Mouse (Mus musculus): ENCODE results near the gene Rev1. TPM values are rescaled to one million over a fixed set of nuclear protein-coding genes. Genes with fewer than 3 reads are reported as not detected.

The Rev1 gene
- polyA plus RNA-seq, 1 experiment = 7.4 TPM

GRCm38 (mm10) chr1:38141371-38141770, 11.8 kb upstream of the Rev1 start:
- Histone ChIP-seq H3K36me3 (ENCODE audit: control insufficient read depth, insufficient read depth, low read length) (no peaks in the 10 kb centered on the region), H3K27ac (ENCODE audit: insufficient read depth, low read length) (no peak overlapping the region), H3K4me1 (ENCODE audit: control insufficient read depth, insufficient read depth, insufficient read length) (peaks cover 8% of the 10 kb centered on the region; the same call in 1 of the 2 replicates), H3K27me3 (ENCODE audit: control insufficient read depth, insufficient read depth, low read length) (no peaks in the 10 kb centered on the region), H3K4me3 (ENCODE audit: extremely low read depth, insufficient read depth, insufficient read length) (no peak overlapping the region)
- TF ChIP-seq CTCF (IDR thresholded peaks at IDR 0.05; ENCODE audit: extremely low read depth, insufficient read depth, insufficient read length, insufficient replicate concordance) (no peak), POLR2A (IDR thresholded peaks at IDR 0.05; ENCODE audit: low read depth, low read length) (no peak)
- DNase-seq (ENCODE audit: low read depth in 1 of 2, low spot score in 2 of 2) = no peak
- 83% methylated on average over 1 of the region's 1 CpGs for WGBS

DNA sequence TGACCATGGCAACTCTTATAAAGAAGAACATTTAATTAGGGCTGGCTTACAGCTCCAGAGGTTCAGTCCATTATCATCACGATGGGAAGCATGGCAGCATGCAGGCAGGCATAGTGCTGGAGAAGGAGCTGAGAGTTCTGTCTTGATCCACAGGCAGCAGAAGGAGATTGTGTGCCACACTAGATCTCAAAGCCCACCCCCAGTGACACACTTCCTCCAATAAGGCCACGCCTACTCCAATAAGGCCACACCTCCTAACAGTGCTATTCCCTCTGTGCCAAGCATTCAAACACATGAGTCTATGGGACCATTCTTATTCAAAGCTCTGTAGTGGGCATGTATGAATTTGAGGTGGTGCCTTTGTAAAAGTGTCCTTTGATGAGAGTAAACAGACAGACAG, 11.3 kb upstream of the Rev1 start:
- H3K4me1 ChIP-seq (ENCODE audit: control insufficient read depth, insufficient read depth, insufficient read length) = peaks cover 8% of the 10 kb centered on the region; the same call in 1 of the 2 replicates
- no peaks in the 10 kb centered on the region for H3K27me3 ChIP-seq (ENCODE audit: control insufficient read depth, insufficient read depth, low read length)
- 85% methylated on average over 2 of the region's 2 CpGs for WGBS
- H3K4me3 ChIP-seq (ENCODE audit: extremely low read depth, insufficient read depth, insufficient read length) = no peak overlapping the region
- TF ChIP-seq POLR2A (IDR thresholded peaks at IDR 0.05; ENCODE audit: low read depth, low read length) = no peak
- no peak for TF ChIP-seq CTCF (IDR thresholded peaks at IDR 0.05; ENCODE audit: extremely low read depth, insufficient read depth, insufficient read length, insufficient replicate concordance)
- H3K36me3 ChIP-seq (ENCODE audit: control insufficient read depth, insufficient read depth, low read length) = no peaks in the 10 kb centered on the region
- no peak for DNase-seq (ENCODE audit: low read depth in 1 of 2, low spot score in 2 of 2)
- no peak overlapping the region for H3K27ac ChIP-seq (ENCODE audit: insufficient read depth, low read length)

- DNase-seq (ENCODE audit: low read depth in 1 of 2, low spot score in 2 of 2) = peak in 1 of 2 experiments; percentile 42
- H3K4me1 ChIP-seq (ENCODE audit: control insufficient read depth, insufficient read depth, insufficient read length) = peaks cover 8% of the 10 kb centered on the region; the same call in 1 of the 2 replicates
- no peaks in the 10 kb centered on the region for H3K36me3 ChIP-seq (ENCODE audit: control insufficient read depth, insufficient read depth, low read length)
- no peak for TF ChIP-seq POLR2A (IDR thresholded peaks at IDR 0.05; ENCODE audit: low read depth, low read length)
- no peak for TF ChIP-seq CTCF (IDR thresholded peaks at IDR 0.05; ENCODE audit: extremely low read depth, insufficient read depth, insufficient read length, insufficient replicate concordance)
- peak overlapping the region; percentile 66 for H3K27ac ChIP-seq (ENCODE audit: insufficient read depth, low read length)
- H3K4me3 ChIP-seq (ENCODE audit: extremely low read depth, insufficient read depth, insufficient read length) = no peak overlapping the region
- 17% methylated on average over 2 of the region's 2 CpGs for WGBS
- no peaks in the 10 kb centered on the region for H3K27me3 ChIP-seq (ENCODE audit: control insufficient read depth, insufficient read depth, low read length)
These were observed 9.8 kb upstream of the Rev1 start for GRCm38 (mm10) chr1:38139396-38139795.

DNA sequence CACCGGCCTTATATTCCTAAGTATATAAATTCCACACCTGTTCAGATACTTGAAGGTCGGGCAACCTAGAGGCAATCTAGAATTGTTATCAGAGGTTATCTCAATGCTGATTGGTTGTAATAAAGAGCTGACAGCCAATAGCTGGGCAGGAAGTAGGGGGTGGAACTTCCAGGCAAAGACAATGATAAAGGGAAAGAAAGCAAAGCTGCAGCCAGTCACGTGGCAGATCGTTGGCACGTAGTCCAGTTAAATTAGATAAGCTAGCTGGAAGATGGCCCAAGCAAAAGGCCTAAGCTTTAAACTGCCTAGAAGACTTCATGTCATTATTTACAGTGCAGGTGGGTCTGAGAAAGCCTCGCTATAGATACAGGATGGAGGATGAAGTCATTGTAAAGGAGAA, 3.3 kb upstream of the Rev1 start:
- WGBS = 72% methylated on average over 6 of the region's 6 CpGs
- TF ChIP-seq CTCF (IDR thresholded peaks at IDR 0.05; ENCODE audit: extremely low read depth, insufficient read depth, insufficient read length, insufficient replicate concordance) = no peak
- no peak for TF ChIP-seq POLR2A (IDR thresholded peaks at IDR 0.05; ENCODE audit: low read depth, low read length)
- H3K4me1 ChIP-seq (ENCODE audit: control insufficient read depth, insufficient read depth, insufficient read length) = peaks cover 2% of the 10 kb centered on the region; the same call in 1 of the 2 replicates
- H3K36me3 ChIP-seq (ENCODE audit: control insufficient read depth, insufficient read depth, low read length) = no peaks in the 10 kb centered on the region
- H3K4me3 ChIP-seq (ENCODE audit: extremely low read depth, insufficient read depth, insufficient read length) = no peak overlapping the region
- DNase-seq (ENCODE audit: low read depth in 1 of 2, low spot score in 2 of 2) = no peak
- no peaks in the 10 kb centered on the region for H3K27me3 ChIP-seq (ENCODE audit: control insufficient read depth, insufficient read depth, low read length)
- no peak overlapping the region for H3K27ac ChIP-seq (ENCODE audit: insufficient read depth, low read length)

DNA sequence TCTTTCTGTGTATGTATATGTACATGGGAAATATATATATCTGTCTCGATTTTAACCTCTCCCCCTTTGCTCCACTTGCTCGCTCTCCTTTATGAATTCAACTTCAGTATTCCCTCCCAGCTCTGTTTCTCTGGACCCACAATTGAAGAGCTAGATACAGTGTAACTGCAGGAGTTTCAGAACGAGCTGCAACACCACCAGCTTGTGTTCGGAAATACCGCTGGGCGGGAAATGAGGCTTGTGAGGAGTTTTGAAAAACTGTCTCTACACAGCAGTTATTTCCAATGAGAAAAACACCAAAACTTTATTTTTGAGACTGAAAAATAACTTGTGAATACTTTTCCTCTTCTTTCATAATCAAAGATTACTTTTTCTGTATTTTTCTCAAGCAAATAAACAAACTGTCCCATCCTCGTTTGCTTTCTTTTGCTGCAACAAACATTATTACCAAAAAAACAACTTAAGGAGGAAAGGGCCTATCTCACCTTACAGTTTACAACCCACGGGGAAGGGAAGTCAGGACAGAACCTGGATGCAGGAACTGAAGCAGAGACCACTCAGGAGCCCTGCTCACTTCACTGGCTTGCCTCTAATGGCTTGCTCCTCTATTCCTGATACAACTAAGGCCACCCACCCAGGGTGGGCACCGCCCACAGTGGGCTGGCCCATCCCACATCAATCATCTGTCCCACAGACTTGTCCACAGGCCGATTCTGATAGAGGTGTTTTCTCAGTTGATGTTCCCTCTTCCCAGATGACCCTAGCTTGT, 1.3 kb upstream of the Rev1 start:
- H3K4me3 ChIP-seq (ENCODE audit: extremely low read depth, insufficient read depth, insufficient read length) = no peak overlapping the region; the same call in 1 of the 2 replicates
- WGBS = 58% methylated on average over 10 of the region's 10 CpGs
- TF ChIP-seq CTCF (IDR thresholded peaks at IDR 0.05; ENCODE audit: extremely low read depth, insufficient read depth, insufficient read length, insufficient replicate concordance) = no peak
- TF ChIP-seq POLR2A (IDR thresholded peaks at IDR 0.05; ENCODE audit: low read depth, low read length) = no peak
- no peaks in the 10 kb centered on the region for H3K27me3 ChIP-seq (ENCODE audit: control insufficient read depth, insufficient read depth, low read length)
- peaks cover 2% of the 10 kb centered on the region; the same call in 1 of the 2 replicates for H3K4me1 ChIP-seq (ENCODE audit: control insufficient read depth, insufficient read depth, insufficient read length)
- no peaks in the 10 kb centered on the region for H3K36me3 ChIP-seq (ENCODE audit: control insufficient read depth, insufficient read depth, low read length)
- DNase-seq (ENCODE audit: low read depth in 1 of 2, low spot score in 2 of 2) = no peak
- H3K27ac ChIP-seq (ENCODE audit: insufficient read depth, low read length) = no peak overlapping the region

DNA sequence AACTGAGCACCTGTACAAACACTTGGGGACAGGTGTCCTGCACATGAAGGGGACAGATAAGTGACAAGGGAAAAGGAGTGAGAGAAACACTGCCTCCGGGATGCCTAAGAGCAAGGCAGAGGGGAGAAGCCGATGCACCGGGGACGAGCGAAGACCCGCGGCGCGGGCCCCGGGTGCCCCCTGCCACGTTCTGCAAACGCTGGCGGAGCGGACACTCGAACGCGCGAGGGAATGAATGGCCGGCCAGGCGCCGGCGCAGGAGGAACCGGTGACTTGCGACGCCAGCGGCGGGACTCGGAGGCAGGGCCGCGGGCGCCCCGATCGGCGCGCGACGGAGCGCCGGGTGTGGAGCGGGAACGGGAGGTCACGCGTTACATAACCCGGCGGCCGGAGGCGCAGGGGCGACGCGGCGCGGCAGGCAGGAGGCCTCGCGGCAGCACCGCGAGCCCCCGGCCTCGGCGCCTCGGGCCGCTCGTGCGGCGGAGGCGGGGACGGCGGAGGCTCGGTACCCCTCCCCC, 623 bp downstream of the Rev1 start:
- no peak for TF ChIP-seq POLR2A (IDR thresholded peaks at IDR 0.05; ENCODE audit: low read depth, low read length)
- no peak for TF ChIP-seq CTCF (IDR thresholded peaks at IDR 0.05; ENCODE audit: extremely low read depth, insufficient read depth, insufficient read length, insufficient replicate concordance)
- no peaks in the 10 kb centered on the region for H3K27me3 ChIP-seq (ENCODE audit: control insufficient read depth, insufficient read depth, low read length)
- peak overlapping the region; percentile 78 for H3K4me3 ChIP-seq (ENCODE audit: extremely low read depth, insufficient read depth, insufficient read length)
- H3K27ac ChIP-seq (ENCODE audit: insufficient read depth, low read length) = peak overlapping the region; percentile 76
- H3K36me3 ChIP-seq (ENCODE audit: control insufficient read depth, insufficient read depth, low read length) = no peaks in the 10 kb centered on the region
- H3K4me1 ChIP-seq (ENCODE audit: control insufficient read depth, insufficient read depth, insufficient read length) = peaks cover 2% of the 10 kb centered on the region; the same call in 1 of the 2 replicates
- DNase-seq (ENCODE audit: low read depth in 1 of 2, low spot score in 2 of 2) = peak in 1 of 2 experiments; percentile 33
- under 1% methylated on average over 41 of the region's 68 CpGs for WGBS

- Histone ChIP-seq H3K27ac (ENCODE audit: insufficient read depth, low read length) (no peak overlapping the region), H3K27me3 (ENCODE audit: control insufficient read depth, insufficient read depth, low read length) (no peaks in the 10 kb centered on the region), H3K4me3 (ENCODE audit: extremely low read depth, insufficient read depth, insufficient read length) (no peak overlapping the region), H3K4me1 (ENCODE audit: control insufficient read depth, insufficient read depth, insufficient read length) (peaks cover 5% of the 10 kb centered on the region), H3K36me3 (ENCODE audit: control insufficient read depth, insufficient read depth, low read length) (no peaks in the 10 kb centered on the region)
- TF ChIP-seq POLR2A (IDR thresholded peaks at IDR 0.05; ENCODE audit: low read depth, low read length) (no peak), CTCF (IDR thresholded peaks at IDR 0.05; ENCODE audit: extremely low read depth, insufficient read depth, insufficient read length, insufficient replicate concordance) (no peak)
- no peak for DNase-seq (ENCODE audit: low read depth in 1 of 2, low spot score in 2 of 2)
These were observed 2.6 kb downstream of the Rev1 start for GRCm38 (mm10) chr1:38127036-38127435.
